Mouse (Mus musculus) testis, adult 2 months (tissue): ENCODE data around the gene Spsb1. TPM values are rescaled to one million over a fixed set of nuclear protein-coding genes. Genes with fewer than 3 reads are reported as not detected.

Experiments
- H3K27ac ChIP-seq: fragments of 200-500 bp; 2 replicates; pipeline ENCODE4 v1.5.1; 2012; ENCODE audit warnings: low read depth, low read length; ENCODE audit not compliant: control insufficient read depth, insufficient read depth
- H3K27me3 ChIP-seq: fragments of 200-500 bp; 2 replicates; pipeline ENCODE4 v1.6.1; 2012; ENCODE audit warnings: mild to moderate bottlenecking, low read length, moderate library complexity; ENCODE audit not compliant: control insufficient read depth, insufficient read depth
- H3K36me3 ChIP-seq: fragments of 200-500 bp; 2 replicates; pipeline ENCODE4 v1.6.1; 2012; ENCODE audit warnings: mild to moderate bottlenecking, low read length; ENCODE audit not compliant: control insufficient read depth, insufficient read depth
- H3K4me1 ChIP-seq: fragments of 200-500 bp; 2 replicates; pipeline ENCODE4 v1.6.1; 2012; ENCODE audit warnings: low read length; ENCODE audit not compliant: control insufficient read depth, insufficient read depth
- H3K4me3 ChIP-seq: fragments of 200-500 bp; 2 replicates; pipeline ENCODE4 v1.5.1; 2012; ENCODE audit warnings: low read depth, mild to moderate bottlenecking, low read length, moderate library complexity, mixed read lengths; ENCODE audit not compliant: control insufficient read depth
- CTCF ChIP-seq: fragments of 200-500 bp; IDR thresholded peaks from 2 replicates; pipeline ENCODE4 v1.5.1; 2012; ENCODE audit warnings: low read depth, mild to moderate bottlenecking, inconsistent platforms, low read length, moderate library complexity; ENCODE audit not compliant: control insufficient read depth, insufficient read depth, insufficient replicate concordance
- POLR2A ChIP-seq: fragments of 200-500 bp; IDR thresholded peaks from 2 replicates; pipeline ENCODE4 v1.6.1; 2012; ENCODE audit warnings: low read depth, mild to moderate bottlenecking, inconsistent platforms, low read length, moderate library complexity; ENCODE audit not compliant: control insufficient read depth
- polyA plus RNA-seq: library from polyadenylated mRNA; depleted of rRNA; stranded (reverse); fragments of >200 nt; gene quantifications from 2 replicates; pipeline ENCODE4 v1.2.3, GENCODE M21; 2012

The Spsb1 gene
- polyA plus RNA-seq, 1 experiment, result 71.5 TPM

DNA sequence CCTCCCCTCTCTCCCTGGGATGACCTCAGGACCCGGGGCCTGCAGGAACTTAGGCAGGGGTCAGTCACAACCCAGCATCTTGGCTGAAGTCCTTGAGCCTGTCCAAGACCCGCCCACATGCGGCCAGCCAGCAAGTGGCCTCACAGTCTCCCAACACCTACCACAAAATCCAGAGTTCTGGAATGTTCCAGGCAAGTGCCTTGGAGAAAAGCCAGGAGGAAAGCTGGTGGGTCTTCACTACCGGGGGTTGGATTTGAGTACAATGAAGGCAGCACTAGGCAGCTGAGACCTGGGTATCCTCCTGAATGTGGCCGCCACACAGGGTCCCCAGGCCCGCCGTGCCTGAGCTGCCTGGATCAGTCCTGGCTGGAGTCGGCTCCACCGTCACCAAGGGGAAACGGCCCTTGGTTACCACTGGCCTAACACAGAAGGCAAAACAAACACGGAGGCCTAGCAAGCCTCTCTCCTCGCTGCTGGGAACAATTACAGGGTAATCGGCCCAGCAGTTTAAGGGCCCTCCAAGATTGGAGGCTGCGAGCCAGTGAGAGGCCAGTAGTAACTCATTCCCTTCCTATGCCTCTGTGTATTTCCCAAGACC is 32.6 kb downstream of the Spsb1 start:
- Histone ChIP-seq H3K27ac (peak overlapping the region; percentile 19; the same call in 1 of the 2 replicates), H3K27me3 (no peaks in the 10 kb centered on the region), H3K4me3 (no peak overlapping the region), H3K36me3 (no peaks in the 10 kb centered on the region), H3K4me1 (peaks cover 9% of the 10 kb centered on the region)
- TF ChIP-seq CTCF, result no peak
- TF ChIP-seq POLR2A, result no peak

GRCm38 (mm10) chr4:149920886-149921285 is 34.0 kb downstream of the Spsb1 start:
- H3K4me1 ChIP-seq, result peaks cover 9% of the 10 kb centered on the region
- H3K27ac ChIP-seq, result no peak overlapping the region
- no peaks in the 10 kb centered on the region for H3K27me3 ChIP-seq

GRCm38 (mm10) chr4:149918455-149919070 is 36.3 kb downstream of the Spsb1 start:
- H3K27ac ChIP-seq, result no peak overlapping the region
- no peak for TF ChIP-seq POLR2A
- no peak for TF ChIP-seq CTCF

More at GRCm38 (mm10) chr4:149920886-149921285, 34.0 kb downstream of the Spsb1 start:
- Histone ChIP-seq H3K36me3 (no peaks in the 10 kb centered on the region), H3K4me3 (no peak overlapping the region)
- TF ChIP-seq POLR2A, result no peak
- no peak for TF ChIP-seq CTCF

GRCm38 (mm10) chr4:149916831-149917230 is 38.0 kb downstream of the Spsb1 start:
- H3K27ac ChIP-seq, result no peak overlapping the region
- H3K4me1 ChIP-seq, result peaks cover 9% of the 10 kb centered on the region
- no peaks in the 10 kb centered on the region for H3K27me3 ChIP-seq

More at GRCm38 (mm10) chr4:149918455-149919070, 36.3 kb downstream of the Spsb1 start:
- Histone ChIP-seq H3K27me3 (no peaks in the 10 kb centered on the region), H3K4me1 (peaks cover 9% of the 10 kb centered on the region), H3K4me3 (no peak overlapping the region), H3K36me3 (no peaks in the 10 kb centered on the region)

DNA sequence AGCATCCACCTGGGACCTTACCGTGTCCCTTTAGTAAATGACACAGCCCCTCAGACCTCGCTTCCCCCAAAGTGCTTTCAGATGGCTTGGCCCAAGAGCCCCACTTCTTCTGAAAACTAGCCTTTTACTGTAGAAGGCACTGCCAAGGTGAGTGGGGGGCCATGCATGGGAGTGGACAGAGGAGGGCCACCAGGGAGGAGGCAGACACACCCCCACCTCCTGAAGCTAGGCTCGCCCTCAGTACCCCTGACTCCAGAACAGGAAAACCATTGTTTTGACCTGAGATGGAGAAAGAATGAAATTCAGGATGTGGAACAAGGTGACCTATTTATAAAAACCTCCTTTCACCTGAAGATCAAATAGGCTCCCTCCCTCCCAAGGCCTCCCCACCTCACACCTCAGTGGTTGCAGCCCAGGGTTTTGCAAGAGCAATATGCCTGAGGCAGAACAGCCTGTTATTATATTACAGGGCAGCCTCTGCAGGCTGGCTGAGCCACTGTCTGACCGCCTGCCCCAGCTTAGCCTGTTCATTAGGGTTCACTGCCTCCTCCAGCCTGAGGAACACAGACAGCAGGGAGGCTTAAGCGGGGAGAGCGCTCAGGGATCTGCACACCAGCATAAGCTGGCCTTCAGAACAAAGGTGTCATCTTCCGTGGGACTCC is 41.0 kb downstream of the Spsb1 start:
- H3K4me1 ChIP-seq, result no peaks in the 10 kb centered on the region
- TF ChIP-seq POLR2A (no peak), CTCF (no peak)
- H3K4me3 ChIP-seq, result no peak overlapping the region
- H3K36me3 ChIP-seq, result no peaks in the 10 kb centered on the region
- no peaks in the 10 kb centered on the region for H3K27me3 ChIP-seq
- no peak overlapping the region for H3K27ac ChIP-seq

More at GRCm38 (mm10) chr4:149916831-149917230, 38.0 kb downstream of the Spsb1 start:
- Histone ChIP-seq H3K36me3 (no peaks in the 10 kb centered on the region), H3K4me3 (no peak overlapping the region)
- no peak for TF ChIP-seq CTCF
- no peak for TF ChIP-seq POLR2A

DNA sequence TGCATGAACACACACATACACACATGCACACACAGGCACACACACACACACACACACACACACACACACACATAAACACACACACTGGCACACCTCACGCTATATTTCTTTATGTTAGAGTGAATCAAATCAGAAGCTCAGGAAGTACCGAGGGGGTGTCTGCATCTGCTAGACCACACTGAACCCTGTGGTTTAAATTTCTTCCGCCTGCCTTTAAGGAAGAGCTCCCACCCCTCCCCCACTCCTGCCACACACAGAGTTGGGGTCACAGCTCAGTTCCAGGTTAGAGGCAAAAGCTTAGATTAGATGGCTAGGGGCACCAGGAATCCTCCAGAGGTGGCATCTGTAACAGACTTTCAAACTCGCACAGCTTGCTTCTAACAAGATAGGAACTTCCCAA is 42.4 kb downstream of the Spsb1 start:
- TF ChIP-seq CTCF, result no peak
- TF ChIP-seq POLR2A, result no peak
- H3K27ac ChIP-seq, result no peak overlapping the region
- no peaks in the 10 kb centered on the region; the same call in 1 of the 2 replicates for H3K4me1 ChIP-seq

GRCm38 (mm10) chr4:149910558-149910957 is 44.3 kb downstream of the Spsb1 start:
- H3K36me3 ChIP-seq, result no peaks in the 10 kb centered on the region
- no peaks in the 10 kb centered on the region for H3K27me3 ChIP-seq
- peak overlapping the region; percentile 75 for H3K4me3 ChIP-seq
- H3K4me1 ChIP-seq, result no peaks in the 10 kb centered on the region; the same call in 1 of the 2 replicates
- no peak for TF ChIP-seq POLR2A
- TF ChIP-seq CTCF, result no peak
- H3K27ac ChIP-seq, result no peak overlapping the region

More for the DNA sequence above, 42.4 kb downstream of the Spsb1 start:
- Histone ChIP-seq H3K27me3 (no peaks in the 10 kb centered on the region), H3K4me3 (peak overlapping the region; percentile 15; the same call in 1 of the 2 replicates), H3K36me3 (no peaks in the 10 kb centered on the region)
